Mouse (Mus musculus): Measurements from ENCODE around the gene Pttg1. TPM values are rescaled to one million over a fixed set of nuclear protein-coding genes. Genes with fewer than 3 reads are reported as not detected.
A peak's percentile ranks its signal among the peaks of the same experiment; 100 is the strongest.

The Pttg1 gene
- total RNA-seq, 2 experiments from 2014 or later, result 49.8 to 54.2 TPM

- no peak for DNase-seq (ENCODE audit: low spot score in 2 of 2)
Measured at GRCm38 (mm10) chr11:43379488-43379887, 46.6 kb downstream of the Pttg1 start.

- no peak for DNase-seq (ENCODE audit: low spot score in 2 of 2)
Measured at GRCm38 (mm10) chr11:43377083-43377850, 48.8 kb downstream of the Pttg1 start.

- no peak for DNase-seq (ENCODE audit: low spot score in 2 of 2)
Measured at GRCm38 (mm10) chr11:43376598-43376997, 49.5 kb downstream of the Pttg1 start.

DNA sequence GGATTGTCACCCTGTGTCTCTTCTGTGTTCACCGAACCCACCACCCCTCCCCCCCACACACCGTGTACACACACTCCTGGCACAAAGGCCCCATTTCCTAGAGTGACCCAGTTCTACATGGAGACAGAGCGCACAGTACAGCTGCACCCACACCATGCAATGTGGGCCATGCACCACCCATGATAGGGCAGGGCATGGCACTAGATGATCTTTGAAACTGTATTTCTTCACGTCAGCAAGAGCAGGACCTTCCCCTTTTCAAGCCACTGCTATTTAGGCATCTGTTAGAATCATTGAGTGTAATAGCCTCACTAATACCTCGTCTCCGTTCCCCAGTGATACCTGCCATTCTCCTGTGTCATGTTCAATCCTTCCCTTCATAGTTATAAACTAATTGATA lies 51.1 kb downstream of the Pttg1 start:
- DNase-seq (ENCODE audit: low spot score in 2 of 2), result no peak

DNA sequence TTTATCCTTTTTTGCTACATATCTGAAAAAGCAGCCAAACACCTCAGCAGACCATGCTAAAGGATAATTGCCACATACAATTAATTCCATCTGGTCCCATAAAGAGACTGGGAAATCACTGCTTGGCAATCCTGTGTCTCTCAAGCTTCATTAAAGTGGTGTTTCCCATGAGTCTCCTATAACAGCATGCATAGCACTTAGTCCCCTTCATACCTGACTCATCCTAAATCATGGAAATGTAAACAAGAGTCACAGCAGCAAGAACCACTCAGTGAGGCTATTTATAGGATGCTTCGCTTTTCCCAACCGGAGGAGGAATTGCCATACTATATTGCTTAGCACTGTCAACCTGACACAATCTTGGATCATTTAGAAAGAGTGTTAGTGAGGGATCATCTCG lies 52.7 kb downstream of the Pttg1 start:
- no peak for DNase-seq (ENCODE audit: low spot score in 2 of 2)

- no peak for DNase-seq (ENCODE audit: low spot score in 2 of 2)
Measured at GRCm38 (mm10) chr11:43371807-43372206, 54.2 kb downstream of the Pttg1 start.

Small RNAs within 50 kb of the gene (microRNA-seq; reads per million reads assigned to microRNA genes)
- 936 reads per million, percentile 76 among the genes with 10 or more reads in this experiment for gene Mir146

Other genes starting within 250 kb of the Pttg1 start
- gene Slu7, start 7.5 kb upstream of the Pttg1 start, total RNA-seq (2021), result 10 to 100 TPM; 50.2 to 53.5 TPM
- gene C1qtnf2, start 48.0 kb upstream of the Pttg1 start, total RNA-seq (2021), result 10 to 100 TPM; 17.6 to 20.7 TPM
- 10 to 100 TPM; 10.2 to 16.2 TPM for gene Ccnjl, start 102.5 kb upstream of the Pttg1 start, total RNA-seq (2021)
- 1 to 10 TPM; 3.7 to 4.0 TPM for gene 4933415A04Rik, start 160.8 kb upstream of the Pttg1 start, total RNA-seq (2021)
- gene Fabp6, start 175.3 kb upstream of the Pttg1 start, total RNA-seq (2021), result not detected

All from adrenal gland, postnatal 4 days (tissue).